Mouse (Mus musculus): ENCODE results near the gene Zfp866. TPM values are rescaled to one million over a fixed set of nuclear protein-coding genes. Genes with fewer than 3 reads are reported as not detected.

Zfp866 gene
- total and polyA plus RNA-seq, 3 experiments: 8.5 to 16.1 (median 15.6) TPM

DNA sequence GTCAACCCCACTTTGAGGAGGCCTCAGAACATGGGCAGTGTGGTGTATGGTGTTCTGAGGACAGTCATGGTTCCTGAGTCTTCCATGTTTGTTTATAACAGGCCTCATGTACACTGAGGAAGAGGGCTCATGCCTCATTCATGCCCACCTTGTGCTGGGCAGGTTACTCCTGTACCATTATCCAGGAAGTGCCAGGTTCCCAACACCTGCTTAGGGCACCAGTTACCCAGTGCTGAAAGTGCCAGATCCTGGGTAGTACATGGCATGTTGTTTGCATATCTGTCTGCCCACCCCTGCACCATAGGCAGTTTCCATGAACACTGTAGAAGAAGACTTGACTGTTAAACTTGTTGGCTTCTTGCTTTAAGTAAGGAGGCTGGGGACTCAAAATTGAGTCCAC, 11.2 kb upstream of the Zfp866 start:
- TF ChIP-seq EP300 (IDR thresholded peaks at IDR 0.05; ENCODE audit: insufficient read depth, low read depth, low read length) (no peak), POLR2A (IDR thresholded peaks at IDR 0.05; ENCODE audit: insufficient read depth, low read depth, low read length) (no peak), CTCF (IDR thresholded peaks at IDR 0.05) (no peak)
- Histone ChIP-seq H3K27ac (no peak overlapping the region), H3K4me3 (no peak overlapping the region), H3K79me2 (replicated peaks; ENCODE audit: control insufficient read depth, insufficient read depth, low read length) (no peaks in the 10 kb centered on the region), H3K4me1 (ENCODE audit: control insufficient read depth, insufficient read depth, low read length) (no peaks in the 10 kb centered on the region), H3K36me3 (ENCODE audit: control insufficient read depth, insufficient read depth, low read length) (no peaks in the 10 kb centered on the region), H3K27me3 (ENCODE audit: control insufficient read depth, insufficient read depth, low read length) (no peaks in the 10 kb centered on the region), H3K9ac (ENCODE audit: low read depth, low read length) (no peak overlapping the region)
- DNase-seq: no peak
- intact Hi-C loops (cut with DNase I): no loop called here

DNA sequence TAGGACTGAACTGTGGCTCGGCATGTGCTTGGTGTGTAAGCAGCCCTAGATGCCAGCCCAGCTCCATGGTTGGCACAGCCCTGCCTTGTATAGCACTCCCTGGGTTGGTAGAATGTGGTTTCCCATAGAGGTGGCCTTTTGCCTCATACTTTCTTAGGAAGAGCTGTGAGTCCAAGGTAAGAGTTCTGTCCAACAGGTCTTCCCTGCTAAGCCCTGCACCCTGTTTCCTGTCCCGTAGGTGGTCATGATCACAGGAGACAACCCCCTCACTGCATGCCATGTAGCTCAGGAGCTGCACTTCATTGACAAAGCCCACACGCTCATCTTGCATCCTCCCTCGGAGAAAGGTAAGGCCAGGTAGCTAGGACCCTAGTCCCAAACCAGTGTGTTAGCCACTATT, 10.8 kb upstream of the Zfp866 start:
- no peaks in the 10 kb centered on the region for H3K79me2 ChIP-seq (replicated peaks; ENCODE audit: control insufficient read depth, insufficient read depth, low read length)
- no peaks in the 10 kb centered on the region for H3K4me1 ChIP-seq (ENCODE audit: control insufficient read depth, insufficient read depth, low read length)
- H3K36me3 ChIP-seq (ENCODE audit: control insufficient read depth, insufficient read depth, low read length): no peaks in the 10 kb centered on the region
- no peak overlapping the region for H3K4me3 ChIP-seq
- intact Hi-C loops (cut with DNase I): no loop called here
- TF ChIP-seq POLR2A (IDR thresholded peaks at IDR 0.05; ENCODE audit: insufficient read depth, low read depth, low read length): no peak
- TF ChIP-seq CTCF (IDR thresholded peaks at IDR 0.05): no peak
- no peak for TF ChIP-seq EP300 (IDR thresholded peaks at IDR 0.05; ENCODE audit: insufficient read depth, low read depth, low read length)
- H3K27ac ChIP-seq: no peak overlapping the region
- WGBS: 94% methylated on average over 4 of the region's 4 CpGs
- no peak overlapping the region for H3K9ac ChIP-seq (ENCODE audit: low read depth, low read length)
- no peak for DNase-seq
- no peaks in the 10 kb centered on the region for H3K27me3 ChIP-seq (ENCODE audit: control insufficient read depth, insufficient read depth, low read length)

DNA sequence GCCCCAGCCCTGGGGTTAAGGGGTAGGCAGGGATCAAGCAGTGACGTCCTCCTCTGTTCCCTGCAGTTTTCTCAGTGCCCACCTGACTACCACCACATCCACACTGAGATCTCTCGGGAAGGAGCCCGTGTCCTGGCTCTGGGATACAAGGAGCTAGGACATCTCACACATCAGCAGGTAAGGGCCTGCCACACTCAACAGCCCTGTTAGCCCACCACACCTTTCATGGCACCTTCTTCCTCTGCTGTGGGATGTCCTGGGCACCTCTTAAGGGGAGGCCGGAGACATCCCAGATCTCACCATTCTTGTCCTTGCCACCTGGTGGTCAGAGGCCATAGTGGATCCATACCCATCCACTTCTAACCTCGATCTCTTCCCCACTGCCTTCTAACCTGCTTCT, 9.0 kb upstream of the Zfp866 start:
- Histone ChIP-seq H3K27ac (no peak overlapping the region), H3K79me2 (replicated peaks; ENCODE audit: control insufficient read depth, insufficient read depth, low read length) (no peaks in the 10 kb centered on the region), H3K36me3 (ENCODE audit: control insufficient read depth, insufficient read depth, low read length) (no peaks in the 10 kb centered on the region), H3K9ac (ENCODE audit: low read depth, low read length) (no peak overlapping the region), H3K4me3 (no peak overlapping the region), H3K4me1 (ENCODE audit: control insufficient read depth, insufficient read depth, low read length) (no peaks in the 10 kb centered on the region), H3K27me3 (ENCODE audit: control insufficient read depth, insufficient read depth, low read length) (no peaks in the 10 kb centered on the region)
- no peak for DNase-seq
- TF ChIP-seq EP300 (IDR thresholded peaks at IDR 0.05; ENCODE audit: insufficient read depth, low read depth, low read length): no peak
- no peak for TF ChIP-seq POLR2A (IDR thresholded peaks at IDR 0.05; ENCODE audit: insufficient read depth, low read depth, low read length)
- TF ChIP-seq CTCF (IDR thresholded peaks at IDR 0.05): no peak
- 89% methylated on average over 5 of the region's 5 CpGs for WGBS
- intact Hi-C loops (cut with DNase I): no loop called here

DNA sequence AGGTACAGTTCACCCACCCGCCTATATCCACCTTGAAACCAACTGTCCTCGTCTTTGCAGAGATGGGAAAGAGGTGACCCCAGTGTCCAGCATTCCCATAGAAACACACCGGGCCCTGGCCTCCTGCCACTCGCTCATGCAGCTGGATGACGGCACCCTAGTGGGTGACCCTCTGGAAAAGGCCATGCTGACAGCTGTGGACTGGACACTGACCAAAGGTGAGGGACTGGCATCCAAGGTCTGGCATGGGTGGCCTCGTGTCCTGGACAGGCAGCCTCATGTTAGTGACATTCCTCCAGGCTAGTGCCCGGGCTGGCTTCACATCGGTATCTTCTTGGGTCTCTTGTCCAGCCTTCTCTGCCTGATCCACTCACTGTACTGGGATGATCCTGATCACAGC, 8.3 kb upstream of the Zfp866 start:
- H3K79me2 ChIP-seq (replicated peaks; ENCODE audit: control insufficient read depth, insufficient read depth, low read length): no peaks in the 10 kb centered on the region
- H3K27me3 ChIP-seq (ENCODE audit: control insufficient read depth, insufficient read depth, low read length): no peaks in the 10 kb centered on the region
- intact Hi-C loops (cut with DNase I): no loop called here
- no peak for DNase-seq
- no peak for TF ChIP-seq CTCF (IDR thresholded peaks at IDR 0.05)
- TF ChIP-seq EP300 (IDR thresholded peaks at IDR 0.05; ENCODE audit: insufficient read depth, low read depth, low read length): no peak
- TF ChIP-seq POLR2A (IDR thresholded peaks at IDR 0.05; ENCODE audit: insufficient read depth, low read depth, low read length): no peak
- H3K4me1 ChIP-seq (ENCODE audit: control insufficient read depth, insufficient read depth, low read length): no peaks in the 10 kb centered on the region
- H3K27ac ChIP-seq: no peak overlapping the region
- no peaks in the 10 kb centered on the region for H3K36me3 ChIP-seq (ENCODE audit: control insufficient read depth, insufficient read depth, low read length)
- no peak overlapping the region for H3K4me3 ChIP-seq
- no peak overlapping the region for H3K9ac ChIP-seq (ENCODE audit: low read depth, low read length)
- 94% methylated on average over 8 of the region's 8 CpGs for WGBS

DNA sequence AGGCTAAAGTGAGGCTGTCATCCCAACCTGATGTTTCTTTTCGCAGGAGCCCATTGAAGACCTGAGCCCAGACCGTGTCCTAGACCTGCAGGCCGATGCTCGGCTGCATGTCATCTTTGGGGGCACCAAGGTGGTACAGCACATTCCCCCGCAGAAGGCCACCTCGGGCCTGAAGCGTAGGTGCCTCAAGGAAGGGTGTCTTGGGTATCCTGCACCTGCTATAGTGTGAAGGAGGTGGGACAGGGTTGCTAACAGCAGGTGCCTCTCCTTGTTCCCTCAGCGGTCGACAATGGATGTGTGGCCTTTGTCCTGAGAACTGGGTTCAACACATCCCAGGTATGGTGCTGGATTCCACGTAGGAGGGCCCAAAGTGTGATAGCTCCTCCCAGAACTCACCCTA, 6.7 kb upstream of the Zfp866 start:
- no peaks in the 10 kb centered on the region for H3K27me3 ChIP-seq (ENCODE audit: control insufficient read depth, insufficient read depth, low read length)
- intact Hi-C loops (cut with DNase I): no loop called here
- TF ChIP-seq CTCF (IDR thresholded peaks at IDR 0.05): no peak
- TF ChIP-seq POLR2A (IDR thresholded peaks at IDR 0.05; ENCODE audit: insufficient read depth, low read depth, low read length): no peak
- no peak for TF ChIP-seq EP300 (IDR thresholded peaks at IDR 0.05; ENCODE audit: insufficient read depth, low read depth, low read length)
- WGBS: 95% methylated on average over 10 of the region's 10 CpGs
- no peak overlapping the region for H3K9ac ChIP-seq (ENCODE audit: low read depth, low read length)
- H3K4me3 ChIP-seq: no peak overlapping the region
- no peaks in the 10 kb centered on the region; the same call in 1 of the 2 replicates for H3K4me1 ChIP-seq (ENCODE audit: control insufficient read depth, insufficient read depth, low read length)
- H3K79me2 ChIP-seq (replicated peaks; ENCODE audit: control insufficient read depth, insufficient read depth, low read length): no peaks in the 10 kb centered on the region
- H3K36me3 ChIP-seq (ENCODE audit: control insufficient read depth, insufficient read depth, low read length): no peaks in the 10 kb centered on the region
- no peak overlapping the region for H3K27ac ChIP-seq
- DNase-seq: no peak

DNA sequence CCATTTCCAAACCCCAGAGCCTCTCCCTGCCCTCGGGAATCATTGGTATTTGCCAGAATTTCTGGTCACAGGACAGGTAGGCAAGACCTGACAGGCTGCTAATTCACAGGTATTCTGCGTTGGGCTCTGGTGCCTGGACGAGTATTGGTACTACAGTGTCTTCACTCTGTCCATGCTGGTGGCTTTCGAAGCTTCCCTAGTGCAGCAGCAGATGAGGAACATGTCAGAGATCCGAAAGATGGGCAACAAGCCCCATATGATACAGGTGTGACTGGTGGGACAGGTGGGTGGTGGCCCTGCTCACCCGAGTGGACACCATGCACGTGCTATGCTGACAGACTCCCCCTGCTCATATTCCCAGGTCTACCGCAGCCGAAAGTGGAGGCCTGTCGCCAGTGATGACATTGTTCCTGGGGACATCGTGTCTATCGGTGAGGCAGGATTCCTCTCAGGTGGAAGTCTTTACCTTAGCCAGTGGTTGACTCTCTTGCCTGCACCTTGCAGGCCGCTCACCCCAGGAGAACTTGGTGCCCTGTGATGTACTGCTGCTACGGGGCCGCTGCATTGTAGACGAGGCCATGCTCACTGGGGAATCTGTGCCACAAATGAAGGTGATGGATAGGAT, 5.9 kb upstream of the Zfp866 start:
- no peak overlapping the region for H3K4me3 ChIP-seq
- H3K27me3 ChIP-seq (ENCODE audit: control insufficient read depth, insufficient read depth, low read length): no peaks in the 10 kb centered on the region
- no peak for DNase-seq
- H3K27ac ChIP-seq: no peak overlapping the region
- no peak for TF ChIP-seq EP300 (IDR thresholded peaks at IDR 0.05; ENCODE audit: insufficient read depth, low read depth, low read length)
- TF ChIP-seq CTCF (IDR thresholded peaks at IDR 0.05): no peak
- no peak for TF ChIP-seq POLR2A (IDR thresholded peaks at IDR 0.05; ENCODE audit: insufficient read depth, low read depth, low read length)
- 95% methylated on average over 16 of the region's 16 CpGs for WGBS
- no peak overlapping the region for H3K9ac ChIP-seq (ENCODE audit: low read depth, low read length)
- H3K79me2 ChIP-seq (replicated peaks; ENCODE audit: control insufficient read depth, insufficient read depth, low read length): no peaks in the 10 kb centered on the region
- no peaks in the 10 kb centered on the region; the same call in none of the 2 replicates for H3K4me1 ChIP-seq (ENCODE audit: control insufficient read depth, insufficient read depth, low read length)
- peaks cover 3% of the 10 kb centered on the region; the same call in 1 of the 2 replicates for H3K36me3 ChIP-seq (ENCODE audit: control insufficient read depth, insufficient read depth, low read length)
- intact Hi-C loops (cut with DNase I): no loop called here

Data from heart, adult 2 months (tissue).